ENCODE assay signal across 20 mouse cellular contexts in genomic region chr16:10934047-10934446, GRCm38 (mm10).
DNase-seq lines count a peak whose midpoint lies in the region; ATAC-seq and TF ChIP-seq lines count a peak whose summit lies in the region.
"Had no signal": no experiment of that assay in that cellular context is flagged by ENCODE, and none has a peak within 500 bp of the region (broad histone marks: within the 10 kb centered on the region; RNA-seq: fewer than 3 reads in every experiment).

No protein-coding gene starts in this region.

- H3K4me1 ChIP-seq in intestine, postnatal 0 days (replicated peaks; ENCODE audit: control insufficient read depth, insufficient read depth, low read length) = no peaks in the 10 kb centered on the region
- H3K4me1 ChIP-seq in intestine, embryonic 15.5 days (replicated peaks) = no peaks in the 10 kb centered on the region
- H3K4me1 ChIP-seq in megakaryocyte, embryonic 14.5 days = peaks cover 48% of the 10 kb centered on the region
- H3K4me1 ChIP-seq: heart, embryonic 15.5 days had no signal

- no peaks in the 10 kb centered on the region for H3K36me3 ChIP-seq in intestine, postnatal 0 days (ENCODE audit: control insufficient read depth, insufficient read depth)
- no peaks in the 10 kb centered on the region for H3K36me3 ChIP-seq in intestine, embryonic 15.5 days
- H3K36me3 ChIP-seq in megakaryocyte, embryonic 14.5 days (replicated peaks; ENCODE audit: low read length) = no peaks in the 10 kb centered on the region
- H3K36me3 ChIP-seq: heart, embryonic 12.5 days; heart, embryonic 15.5 days had no signal

- no peaks in the 10 kb centered on the region for H3K9me3 ChIP-seq in intestine, postnatal 0 days (ENCODE audit: control insufficient read depth)
- H3K9me3 ChIP-seq in intestine, embryonic 15.5 days = no peaks in the 10 kb centered on the region
- H3K9me3 ChIP-seq in megakaryocyte, embryonic 14.5 days = peaks cover 15% of the 10 kb centered on the region
- H3K9me3 ChIP-seq: heart, embryonic 15.5 days had no signal

- H3K9ac ChIP-seq in intestine, postnatal 0 days (ENCODE audit: low read depth, low read length) = no peak overlapping the region
- H3K9ac ChIP-seq in intestine, embryonic 15.5 days = no peak overlapping the region
- H3K9ac ChIP-seq: forebrain, postnatal 0 days; heart, embryonic 12.5 days; heart, embryonic 15.5 days; hindbrain, embryonic 14.5 days had no signal

- WGBS in intestine, postnatal 0 days = 100% methylated on average over 1 of the region's 1 CpGs
- 95% methylated on average over 1 of the region's 1 CpGs for WGBS in intestine, embryonic 15.5 days

- no peak for DNase-seq in spleen, postnatal 36 days (ENCODE audit: low spot score in 2 of 2)
- no peak for DNase-seq in cerebellum, adult 11-12 months
- DNase-seq: adrenal gland, adult 8-10 months; forebrain, postnatal 0 days; gastrocnemius, adult 2 months; gastrocnemius, postnatal 14 days; heart, adult 18-20 months; heart, postnatal 10 days; heart, postnatal 36 days had no signal

- H3K4me2 ChIP-seq in intestine, postnatal 0 days (replicated peaks; ENCODE audit: low read depth) = no peak overlapping the region
- no peak overlapping the region for H3K4me2 ChIP-seq in intestine, embryonic 15.5 days (replicated peaks)
- H3K4me2 ChIP-seq: heart, embryonic 12.5 days; heart, embryonic 15.5 days; hindbrain, embryonic 14.5 days had no signal

- 0 out of 2 replicates have a peak, but pooled peaks have one; percentile 38 for ATAC-seq in intestine, postnatal 0 days
- no peak for ATAC-seq in intestine, embryonic 15.5 days
- ATAC-seq in megakaryocyte, adult 5-6 weeks (ENCODE audit: poor library complexity, severe bottlenecking) = no peak
- peak; percentile 47 for ATAC-seq in granulocyte monocyte progenitor cell, adult 5-6 weeks (replicated peaks; ENCODE audit: poor library complexity, severe bottlenecking)
- ATAC-seq in monocyte, adult 5-6 weeks (replicated peaks; ENCODE audit: insufficient number of reproducible peaks, low FRiP score, low TSS enrichment, poor library complexity, severe bottlenecking) = 0 out of 2 replicates have a peak, but pooled peaks have one; percentile 17
- ATAC-seq: activated CD4-positive, CD25-positive, alpha-beta regulatory T cell, adult 4 months; forebrain, embryonic 14.5 days; forebrain, postnatal 0 days had no signal

- TF ChIP-seq CTCF in intestine, postnatal 0 days (IDR thresholded peaks at IDR 0.05; ENCODE audit: low read depth) = no peak

- no peak overlapping the region for H3K27ac ChIP-seq in intestine, postnatal 0 days (ENCODE audit: low read depth, low read length)
- no peak overlapping the region for H3K27ac ChIP-seq in intestine, embryonic 15.5 days
- H3K27ac ChIP-seq: gastrocnemius, adult 2 months; heart, embryonic 15.5 days; hindbrain, embryonic 14.5 days had no signal

- no peaks in the 10 kb centered on the region for H3K27me3 ChIP-seq in intestine, postnatal 0 days (replicated peaks; ENCODE audit: control insufficient read depth, insufficient read depth, low read length)
- H3K27me3 ChIP-seq in intestine, embryonic 15.5 days (replicated peaks) = no peaks in the 10 kb centered on the region
- peaks cover 31% of the 10 kb centered on the region for H3K27me3 ChIP-seq in megakaryocyte, embryonic 14.5 days (replicated peaks)
- H3K27me3 ChIP-seq: heart, embryonic 12.5 days; heart, embryonic 15.5 days had no signal

- H3K4me3 ChIP-seq in intestine, postnatal 0 days (ENCODE audit: low read depth, low read length) = no peak overlapping the region
- H3K4me3 ChIP-seq in intestine, embryonic 15.5 days (replicated peaks) = no peak overlapping the region
- peak overlapping the region; percentile 24 for H3K4me3 ChIP-seq in megakaryocyte, embryonic 14.5 days (replicated peaks)
- H3K4me3 ChIP-seq: gastrocnemius, adult 2 months; heart, embryonic 12.5 days; heart, embryonic 15.5 days had no signal

Comparison
In these comparisons a context has a peak if more than half of its experiments do, and no peak if none do; other contexts are left out.
1. ATAC-seq: peak in intestine, postnatal 0 days (single experiment), granulocyte monocyte progenitor cell, adult 5-6 weeks (single experiment) and monocyte, adult 5-6 weeks (single experiment); none in intestine, embryonic 15.5 days (single experiment) and megakaryocyte, adult 5-6 weeks (single experiment).